10 mouse cellular contexts compared by ENCODE assay signal in the genomic region with DNA sequence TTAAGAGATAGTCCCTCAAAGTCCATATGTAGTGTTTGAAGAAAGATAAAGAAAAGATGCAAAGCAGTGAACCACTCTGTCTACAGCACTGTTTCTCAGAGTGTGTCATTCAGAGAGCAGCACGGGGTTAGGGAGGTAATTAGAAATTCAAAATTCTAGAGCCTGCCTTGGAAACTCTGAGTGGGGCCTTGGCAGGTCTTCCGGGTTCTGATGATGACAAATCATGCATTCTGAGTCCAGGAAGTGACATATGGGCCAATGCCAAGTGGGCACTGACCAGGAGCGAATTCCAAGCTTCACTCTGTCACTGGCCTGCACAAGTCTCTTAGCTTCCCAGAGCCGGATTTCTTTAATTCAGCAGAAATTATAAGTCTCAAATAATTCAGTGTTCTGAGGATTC. TPM values are rescaled to one million over a fixed set of nuclear protein-coding genes. Genes with fewer than 3 reads are reported as not detected.
A peak's percentile ranks its signal among the peaks of the same experiment; 100 is the strongest.
DNase-seq lines count a peak whose midpoint lies in the region; ATAC-seq and TF ChIP-seq lines count a peak whose summit lies in the region.
"Had no signal": no experiment of that assay in that cellular context is flagged by ENCODE, and none has a peak within 500 bp of the region (broad histone marks: within the 10 kb centered on the region; RNA-seq: fewer than 3 reads in every experiment).

No protein-coding gene starts in this region.

- H3K9ac ChIP-seq in heart, postnatal 0 days (replicated peaks; ENCODE audit: low read depth, low read length), result no peak overlapping the region
- no peak overlapping the region for H3K9ac ChIP-seq in intestine, embryonic 16.5 days (ENCODE audit: low read depth, low read length)
- H3K9ac ChIP-seq: stomach, embryonic 15.5 days had no signal

- DNase-seq in heart, postnatal 0 days (ENCODE audit: low spot score), result peak; percentile 33
- DNase-seq in heart, postnatal 25 days (ENCODE audit: low spot score), result no peak
- peak; percentile 62 for DNase-seq in 3134 (ENCODE audit: extremely low read depth, insufficient read length, low spot score)
- DNase-seq in adrenal gland, postnatal 36 days, result peak; percentile 80 to 84
- DNase-seq in kidney, adult 9 months, result peak; percentile 81
- no peak for DNase-seq in testis, postnatal 14 days (ENCODE audit: low spot score)
- DNase-seq in thymus, postnatal 14 days, result no peak

- WGBS in heart, postnatal 0 days, result 40% methylated on average over 4 of the region's 4 CpGs
- 66% methylated on average over 4 of the region's 4 CpGs for WGBS in intestine, embryonic 16.5 days

- ATAC-seq in heart, postnatal 0 days (ENCODE audit: insufficient read depth, low read depth), result no peak
- no peak for ATAC-seq in intestine, embryonic 16.5 days

- H3K4me1 ChIP-seq in heart, postnatal 0 days (ENCODE audit: control insufficient read depth, insufficient read depth), result peaks cover 23% of the 10 kb centered on the region
- H3K4me1 ChIP-seq in intestine, embryonic 16.5 days (ENCODE audit: control insufficient read depth, insufficient read depth, low read length), result peaks cover 7% of the 10 kb centered on the region
- H3K4me1 ChIP-seq: stomach, embryonic 15.5 days had no signal

- TF ChIP-seq CTCF in heart, postnatal 0 days (IDR thresholded peaks at IDR 0.05; ENCODE audit: low read depth), result no peak

- intact Hi-C loops in heart, postnatal 25 days (cut with DNase I), result no loop called here

- no peaks in the 10 kb centered on the region for H3K9me3 ChIP-seq in heart, postnatal 0 days (replicated peaks; ENCODE audit: control insufficient read depth, low read length)
- H3K9me3 ChIP-seq in intestine, embryonic 16.5 days (ENCODE audit: control insufficient read depth, low read length), result no peaks in the 10 kb centered on the region
- H3K9me3 ChIP-seq: stomach, embryonic 15.5 days had no signal

- no peak overlapping the region for H3K4me2 ChIP-seq in heart, postnatal 0 days (ENCODE audit: low read depth, low read length)
- H3K4me2 ChIP-seq in intestine, embryonic 16.5 days (ENCODE audit: low read depth, low read length), result no peak overlapping the region
- H3K4me2 ChIP-seq: stomach, embryonic 15.5 days had no signal

- no peak for TF ChIP-seq EP300 in heart, postnatal 0 days (IDR thresholded peaks at IDR 0.05; ENCODE audit: low read depth)

- no peak overlapping the region for H3K4me3 ChIP-seq in heart, postnatal 0 days (ENCODE audit: low read depth, low read length)
- no peak overlapping the region for H3K4me3 ChIP-seq in intestine, embryonic 16.5 days (ENCODE audit: low read length)
- H3K4me3 ChIP-seq: stomach, embryonic 15.5 days had no signal

- H3K36me3 ChIP-seq in heart, postnatal 0 days (replicated peaks; ENCODE audit: control insufficient read depth, insufficient read depth, low read length), result 0 out of 2 replicates have a peak, but pooled peaks cover 4% of the 10 kb centered on the region
- no peaks in the 10 kb centered on the region for H3K36me3 ChIP-seq in intestine, embryonic 16.5 days (ENCODE audit: control insufficient read depth, insufficient read depth, low read length)
- H3K36me3 ChIP-seq: stomach, embryonic 15.5 days had no signal

- H3K27me3 ChIP-seq in heart, postnatal 0 days (ENCODE audit: control insufficient read depth, insufficient read depth, low read length), result no peaks in the 10 kb centered on the region
- no peaks in the 10 kb centered on the region for H3K27me3 ChIP-seq in intestine, embryonic 16.5 days (replicated peaks; ENCODE audit: control insufficient read depth, insufficient read depth, low read length)
- H3K27me3 ChIP-seq: stomach, embryonic 15.5 days had no signal

- no peak overlapping the region; the same call in 1 of the 2 replicates for H3K27ac ChIP-seq in heart, postnatal 0 days (ENCODE audit: low read depth)
- no peak overlapping the region for H3K27ac ChIP-seq in intestine, embryonic 16.5 days (ENCODE audit: low read length)
- H3K27ac ChIP-seq: stomach, embryonic 15.5 days had no signal

RNA-seq across cellular contexts. Expression of gene Tom1l2, which starts 6.2 kb away (rescaled TPM):
- total RNA-seq in heart, postnatal 0 days (2014; rRNA removed; ENCODE audit: low replicate concordance), result 56.8 and 77.3 TPM in 2 replicates
- 30.5 and 31.3 TPM in 2 replicates for polyA plus RNA-seq in heart, postnatal 0 days (2015; fragmentation: Nextera tagmentation; extraction: Ambion mirVana)
- 100 to 1,000 TPM in 1 of 2 experiments, 10 to 100 TPM in 1; 98.9 to 110 TPM for total RNA-seq in heart, postnatal 25 days (2021)
- total RNA-seq in adrenal gland, postnatal 36 days (2021), result 10 to 100 TPM; 69.7 to 87.6 TPM
- polyA plus RNA-seq in intestine, embryonic 16.5 days (2015; fragmentation: Nextera tagmentation; extraction: Ambion mirVana), result 29.6 and 33.8 TPM in 2 replicates

RNA-seq across cellular contexts. Expression of gene Drc3, which starts 6.6 kb away (rescaled TPM):
- 2.0 and 2.9 TPM in 2 replicates for total RNA-seq in heart, postnatal 0 days (2014; rRNA removed; ENCODE audit: low replicate concordance)
- polyA plus RNA-seq in heart, postnatal 0 days (2015; fragmentation: Nextera tagmentation; extraction: Ambion mirVana), result 2.1 and 2.9 TPM in 2 replicates
- 1 to 10 TPM; 2.1 TPM for total RNA-seq in heart, postnatal 25 days (2021)
- 1 to 10 TPM; 1.5 to 1.8 TPM for total RNA-seq in adrenal gland, postnatal 36 days (2021)
- 1.9 and 2.2 TPM in 2 replicates for polyA plus RNA-seq in intestine, embryonic 16.5 days (2015; fragmentation: Nextera tagmentation; extraction: Ambion mirVana)
- total RNA-seq: monocyte, adult 5-6 weeks had no signal

Comparison
In these comparisons a context has a peak if more than half of its experiments do, and no peak if none do; other contexts are left out.
1. DNase-seq: peak in heart, postnatal 0 days (single experiment), 3134 (single experiment), adrenal gland, postnatal 36 days (2 of 2) and kidney, adult 9 months (single experiment); none in heart, postnatal 25 days (single experiment), testis, postnatal 14 days (single experiment) and thymus, postnatal 14 days (single experiment).